Mouse (Mus musculus) adrenal gland, adult (tissue): Measurements from ENCODE around the gene Pcbd2.
"Not testable (repeated sequence)": the region's sequence is repeated elsewhere in the genome, so short reads cannot be mapped to it uniquely, and the experiment has no call there.

Experiments used
- DNase-seq, 2 experiments: peaks; one replicate each; pipeline ENCODE4 v3.0.0; 2022 to 2023; ENCODE audit warnings: low spot score in 1 of 2; ENCODE audit not compliant: inconsistent age in 2 of 2

Gene Pcbd2

DNA sequence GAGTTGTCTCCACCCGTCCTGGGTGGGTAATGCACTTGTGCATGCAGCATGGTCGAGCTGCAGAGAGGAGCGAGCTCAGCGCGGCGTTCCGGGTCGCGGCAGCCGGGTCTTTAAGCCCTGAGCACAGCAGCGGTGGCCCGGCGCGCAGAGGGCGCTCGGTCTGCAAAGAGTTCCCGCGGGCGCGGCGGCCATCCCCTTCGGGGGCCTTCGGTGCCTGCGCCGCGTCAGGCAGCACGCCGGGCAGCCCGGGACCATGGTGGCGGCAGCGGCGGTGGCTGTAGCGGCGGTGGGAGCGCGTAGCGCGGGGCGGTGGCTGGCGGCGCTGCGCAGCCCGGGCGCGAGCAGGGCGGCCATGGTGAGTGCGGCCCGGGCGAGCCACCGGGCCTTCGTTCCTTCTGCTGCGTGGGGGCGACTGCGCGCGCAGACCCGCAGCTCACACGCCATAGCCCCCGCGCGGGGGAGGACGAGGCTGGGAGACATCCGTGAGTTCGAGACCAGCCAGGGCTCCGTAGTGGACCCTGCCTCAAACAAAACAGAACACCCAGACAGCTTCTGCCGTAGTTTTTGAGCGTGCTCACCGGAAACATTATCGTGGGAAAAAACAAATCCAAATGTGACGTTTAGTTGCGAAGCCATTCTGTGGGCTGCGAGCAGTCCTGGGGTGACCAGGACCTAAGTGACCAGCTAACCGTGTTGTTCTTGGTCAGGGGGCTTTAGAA lies at the start of gene Pcbd2:
Pcbd2 (plus strand) TSS at position 249 of the 719 bp plus-strand sequence.
- peak; percentile 92 to 96 for DNase-seq

DNA sequence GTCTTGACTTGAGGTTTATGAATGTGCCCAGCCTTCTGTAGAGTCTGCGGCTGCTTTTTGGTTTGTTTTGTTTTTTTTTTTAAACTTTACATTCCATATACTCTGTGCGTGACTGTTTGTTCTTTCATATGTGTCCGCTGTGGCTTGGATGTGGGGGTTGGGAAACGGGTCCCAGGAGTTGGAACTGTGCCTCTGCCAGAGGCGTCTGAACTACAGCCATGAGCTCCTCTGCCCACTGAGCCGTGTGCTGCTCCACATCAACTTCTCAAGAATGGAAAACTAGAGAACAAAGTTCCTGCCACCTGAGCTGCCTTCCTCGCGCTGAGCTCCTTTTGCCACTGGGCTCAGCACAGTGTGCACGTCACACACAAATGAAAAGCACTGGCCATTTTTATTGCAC lies 45.0 kb upstream of the Pcbd2 start:
- DNase-seq = no peak

DNA sequence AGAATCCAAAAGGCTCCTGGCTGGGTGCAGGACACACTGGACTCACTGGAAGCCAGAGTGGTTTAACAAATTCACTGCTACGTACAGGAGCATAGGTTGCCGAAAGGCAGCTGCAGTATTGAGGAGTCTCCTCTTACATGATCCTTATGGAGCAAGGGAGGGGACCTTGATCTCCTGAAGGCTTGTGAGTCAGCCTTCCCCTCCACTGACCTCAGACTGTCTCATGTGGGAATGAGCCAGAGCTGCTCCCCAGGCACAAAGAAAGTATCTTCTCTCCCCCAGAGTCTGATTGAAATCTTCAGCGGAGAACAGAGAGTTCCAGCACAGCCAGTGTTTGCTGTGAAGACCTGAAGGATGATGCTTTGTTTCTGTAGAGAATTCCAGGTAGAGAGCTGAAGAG lies 43.6 kb upstream of the Pcbd2 start:
- DNase-seq = peak; percentile 69 to 81

DNA sequence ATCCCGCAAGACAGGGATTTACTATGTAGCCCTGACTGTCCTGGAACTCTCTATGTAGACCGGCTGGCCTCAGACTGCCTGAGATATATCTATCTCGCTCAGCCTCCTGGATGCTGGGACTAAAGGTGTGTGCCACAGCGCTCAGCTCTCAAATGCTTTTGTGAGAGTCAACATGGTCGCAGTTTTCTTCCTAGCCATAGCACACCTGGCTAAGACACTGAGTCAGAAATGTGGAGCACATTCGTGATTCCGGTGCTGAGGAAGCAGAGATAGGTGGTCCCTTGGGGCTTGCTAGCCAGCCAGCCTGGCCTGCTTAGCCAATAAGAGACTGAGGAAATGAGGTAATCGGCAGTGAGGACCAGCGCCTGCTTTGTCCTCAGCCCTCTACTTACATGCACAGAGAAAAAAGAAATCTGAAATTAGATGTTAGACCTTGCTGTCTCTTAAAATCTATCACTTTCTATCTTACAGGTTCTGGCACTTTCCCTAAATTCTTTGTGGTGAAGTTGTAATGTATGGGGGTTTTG lies 41.0 kb upstream of the Pcbd2 start:
- no peak for DNase-seq

DNA sequence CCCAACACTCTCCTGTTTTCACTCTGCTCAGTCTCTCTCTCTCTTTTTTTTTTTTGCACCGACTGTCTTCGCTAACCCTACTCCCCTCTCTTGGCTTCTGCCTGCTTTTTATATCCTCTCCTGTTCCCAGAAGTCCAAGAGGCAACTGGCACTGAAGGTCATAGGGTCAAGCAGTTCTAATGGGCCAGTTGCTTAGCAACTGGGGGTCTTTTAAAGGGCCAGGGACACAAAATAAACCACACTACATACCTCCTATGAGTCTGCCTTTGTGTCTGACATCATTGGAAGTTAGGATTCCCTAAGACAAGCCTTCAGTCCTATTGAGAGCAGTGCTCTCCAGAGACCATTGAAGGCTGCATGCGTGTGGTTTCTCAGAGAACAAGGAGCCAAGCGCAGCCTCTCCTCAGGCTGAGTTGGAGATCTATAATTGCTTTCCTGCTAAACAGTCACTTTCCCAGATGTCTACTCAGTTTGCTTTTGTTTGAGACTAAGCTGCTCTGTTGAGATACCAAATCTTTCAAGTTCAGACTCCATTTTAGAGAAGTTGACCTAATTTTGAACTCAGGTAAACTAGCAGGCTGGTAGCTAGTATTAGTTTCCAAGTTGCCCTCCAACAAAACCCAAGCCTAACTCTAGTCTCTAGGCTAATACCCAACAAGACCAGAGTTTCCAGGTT lies 39.1 kb upstream of the Pcbd2 start:
- DNase-seq = no peak

DNA sequence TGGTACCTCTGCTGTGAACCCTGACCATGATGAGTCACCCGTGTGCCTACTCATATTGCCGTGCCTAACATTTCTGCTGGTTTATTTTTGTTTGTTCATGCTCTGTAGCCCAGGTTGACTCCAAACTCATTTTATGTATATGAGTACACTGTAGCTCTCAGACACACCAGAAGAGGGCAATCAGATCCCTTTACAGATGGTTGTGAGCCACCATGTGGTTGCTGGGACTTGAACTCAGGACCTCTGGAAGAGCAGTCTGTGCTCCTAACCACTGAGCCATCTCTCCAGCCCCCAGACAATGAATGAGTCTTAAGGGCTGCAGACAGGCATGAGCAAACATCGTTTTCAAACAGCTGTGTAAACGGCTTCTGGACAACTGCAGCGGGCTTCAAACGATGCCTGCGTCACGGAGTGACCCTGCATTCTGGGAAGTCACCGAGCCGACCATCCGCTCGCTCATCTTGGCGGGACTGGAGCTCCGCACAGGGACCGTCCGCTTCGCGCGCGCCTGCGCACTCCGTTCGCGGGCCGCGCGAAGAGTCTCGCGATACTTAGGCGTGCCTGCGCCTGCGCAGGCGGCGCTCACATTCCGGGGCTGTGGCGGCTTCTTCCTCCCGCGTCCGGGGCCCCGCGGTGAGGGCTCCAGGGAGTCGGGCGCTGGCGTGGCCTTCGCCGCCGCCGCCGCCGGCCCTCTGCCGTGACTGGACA lies 34.5 kb upstream of the Pcbd2 start, which contains the start of gene B230219D22Rik:
B230219D22Rik (plus strand) TSS at position 590 of the 708 bp plus-strand sequence.
- DNase-seq = peak; percentile 94 to 97

DNA sequence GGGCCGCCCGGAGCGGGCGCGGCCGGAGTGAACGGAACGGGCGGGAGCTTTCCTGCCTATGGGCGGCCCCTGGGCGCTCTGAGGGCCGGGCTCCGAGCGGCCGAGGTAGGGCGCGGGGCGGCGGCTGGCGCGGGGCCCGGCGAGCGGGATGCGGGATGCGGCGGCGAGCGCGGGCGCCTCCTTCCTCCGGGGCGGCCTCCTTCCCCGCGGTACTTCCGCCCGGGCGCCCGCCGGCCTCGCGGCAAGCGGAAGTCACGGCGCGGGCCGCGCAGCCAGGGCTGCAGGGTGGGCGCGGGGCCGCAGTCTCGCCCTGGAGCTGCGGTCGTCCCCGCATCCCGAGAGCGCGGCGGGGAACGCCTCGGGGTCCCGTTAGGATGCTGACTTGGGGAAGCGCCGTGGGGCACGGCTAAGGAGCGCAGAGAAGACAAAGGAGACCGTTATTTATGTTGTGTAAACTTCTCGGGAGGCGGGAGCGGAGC lies 33.9 kb upstream of the Pcbd2 start:
- no peak for DNase-seq

DNA sequence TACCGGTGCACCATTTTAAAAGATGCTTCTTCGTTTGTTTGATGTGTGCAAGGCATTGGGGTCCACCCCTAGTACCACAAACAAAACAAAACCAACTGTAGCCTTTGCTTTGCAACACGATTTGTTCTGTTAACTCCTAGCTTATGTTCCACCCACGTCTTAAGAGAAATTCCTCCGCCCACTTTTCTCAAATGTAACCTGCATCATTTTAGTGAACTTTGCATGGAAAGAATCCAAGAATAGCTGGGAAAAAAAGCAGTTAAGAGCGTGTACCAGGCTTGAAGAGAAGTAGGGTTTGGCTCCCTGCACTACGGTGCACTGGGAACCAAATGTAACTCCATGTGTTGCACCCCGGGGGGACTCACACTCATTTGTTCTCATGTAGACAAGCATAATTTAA lies 33.1 kb upstream of the Pcbd2 start:
- DNase-seq = no peak

DNA sequence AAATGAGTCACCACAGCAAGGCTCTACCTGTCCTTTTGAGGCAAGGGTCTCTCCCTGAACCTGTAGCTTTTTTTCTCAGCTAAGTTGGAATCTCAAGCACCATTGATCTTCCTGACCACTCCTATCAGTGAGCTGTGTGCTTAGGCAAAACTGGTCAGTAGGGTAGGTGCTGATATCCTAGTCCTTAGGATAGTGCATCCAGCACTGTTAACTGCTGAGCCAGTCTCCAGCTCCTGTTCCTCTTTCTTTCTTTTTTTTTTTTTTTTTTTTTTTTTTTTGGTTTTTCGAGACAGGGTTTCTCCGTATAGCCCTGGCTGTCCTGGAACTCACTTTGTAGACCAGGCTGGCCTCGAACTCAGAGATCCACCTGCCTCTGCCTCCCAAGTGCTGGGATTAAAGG lies 31.2 kb upstream of the Pcbd2 start:
- not testable (repeated sequence) for DNase-seq

DNA sequence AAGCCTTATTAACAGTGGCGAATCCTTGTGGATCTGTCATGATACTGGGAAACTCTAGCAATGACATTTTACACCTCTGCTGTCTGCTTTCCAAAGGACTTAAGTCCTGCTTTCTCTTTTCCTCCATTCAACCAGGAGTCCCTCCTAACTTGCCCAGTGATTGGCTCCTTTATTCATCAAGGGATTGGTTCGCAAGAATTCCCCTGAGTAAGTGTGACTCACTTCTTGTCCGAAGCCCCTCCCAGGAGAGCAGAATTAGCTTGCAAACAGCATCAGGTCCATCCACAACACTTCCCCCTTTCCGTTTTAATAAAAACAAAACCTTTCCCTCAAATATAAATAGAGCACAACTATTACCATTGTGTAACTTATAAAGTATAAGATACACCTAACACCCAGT lies 22.9 kb upstream of the Pcbd2 start:
- no peak for DNase-seq

DNA sequence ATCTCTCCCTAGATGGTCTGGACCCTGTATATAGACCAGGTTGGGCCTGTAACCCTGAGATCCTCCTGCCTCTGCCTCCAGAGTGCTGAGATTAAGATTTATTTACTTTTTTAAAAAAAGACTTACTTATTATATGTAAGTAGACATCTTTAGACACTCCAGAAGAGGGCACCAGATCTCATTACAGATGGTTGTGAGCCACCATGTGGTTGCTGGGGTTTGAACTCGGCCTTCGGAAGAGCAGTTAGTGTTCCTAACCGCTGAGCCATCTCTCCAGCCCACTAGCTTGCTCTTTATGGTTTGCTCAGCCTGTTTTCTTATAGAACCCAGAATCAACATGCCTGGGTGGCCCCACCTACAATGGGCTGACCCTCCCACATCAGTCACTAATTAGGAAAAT lies 14.3 kb upstream of the Pcbd2 start:
- no peak for DNase-seq

DNA sequence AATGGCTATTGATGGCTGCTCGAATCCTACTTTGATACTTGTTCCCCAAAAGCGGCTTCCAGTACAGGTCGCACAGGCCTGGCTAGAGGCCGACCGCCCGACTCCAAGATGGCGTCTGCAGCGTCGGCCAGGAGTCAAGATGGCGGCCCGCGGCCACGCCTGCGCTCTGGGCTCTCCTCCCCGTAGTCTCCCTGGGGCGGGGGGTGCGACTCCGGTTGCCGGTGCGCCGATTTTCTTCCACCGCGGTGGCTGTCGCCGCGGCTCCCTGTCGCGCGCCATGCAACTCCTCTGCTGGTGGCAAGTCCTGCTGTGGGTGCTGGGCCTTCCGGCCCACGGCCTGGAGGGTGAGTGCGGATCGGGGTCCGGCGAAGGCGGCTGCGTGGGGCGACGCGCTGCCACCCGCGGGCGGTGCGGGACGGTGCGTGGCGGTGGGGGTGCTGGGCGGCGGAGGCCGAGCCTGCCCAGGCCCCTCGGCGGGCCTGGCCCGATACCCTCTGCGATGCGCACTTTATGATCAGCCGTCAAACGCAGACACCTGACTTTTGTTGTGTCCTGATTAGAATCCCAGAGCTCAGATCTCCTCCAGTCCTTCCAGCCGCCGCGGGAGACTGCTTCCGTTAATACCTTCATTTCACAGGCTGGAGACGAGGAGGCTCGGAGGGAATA lies 12.5 kb upstream of the Pcbd2 start, which contains the start of gene Txndc15:
Txndc15 (plus strand) TSS at position 150 of the 666 bp plus-strand sequence.
- DNase-seq = peak; percentile 91 to 98

DNA sequence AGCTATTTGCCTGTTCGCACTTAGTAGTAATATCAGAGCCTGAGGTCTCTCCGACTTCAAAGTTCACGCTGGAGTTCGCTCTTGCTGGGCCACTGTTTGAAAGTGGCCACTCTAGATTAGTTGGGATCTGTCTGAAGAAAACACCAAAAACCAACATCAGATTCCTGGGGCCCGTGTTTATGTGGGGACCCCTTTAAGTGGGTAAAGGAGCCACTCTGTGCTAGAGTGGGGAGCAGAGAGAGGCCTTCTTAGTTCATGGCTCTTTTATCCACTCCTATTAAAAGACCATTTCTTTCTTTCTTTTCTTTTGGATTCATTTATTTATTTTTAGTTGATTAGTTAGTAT lies 12.0 kb upstream of the Pcbd2 start:
- no peak for DNase-seq

DNA sequence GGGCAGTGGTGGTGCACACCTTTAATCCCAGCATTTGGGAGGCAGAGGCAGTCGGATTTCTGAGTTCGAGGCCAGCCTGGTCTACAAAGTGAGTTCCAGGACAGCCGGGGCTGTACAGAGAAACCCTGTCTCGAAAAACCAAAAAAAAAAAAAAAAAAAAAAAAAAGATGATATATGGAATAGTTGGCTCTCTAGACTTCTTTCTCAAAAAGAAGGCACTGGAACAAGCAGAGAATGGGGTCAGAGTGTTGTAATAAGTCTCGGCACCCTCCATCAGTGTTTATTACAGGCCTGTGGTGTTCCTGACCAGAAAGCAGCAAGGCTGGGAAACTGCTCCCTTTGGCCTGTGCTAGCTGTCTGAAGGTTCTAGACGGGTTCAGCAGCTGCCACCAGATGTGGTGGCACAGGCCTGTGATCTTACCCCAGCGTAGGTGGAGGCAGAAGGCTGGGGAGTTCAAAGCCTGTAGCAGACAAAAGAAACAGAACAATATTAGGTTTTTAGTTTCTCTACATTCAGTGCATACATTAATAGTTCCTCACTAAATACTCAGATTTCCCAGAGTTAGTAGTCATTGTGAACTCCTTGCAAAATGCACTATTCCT lies 11.2 kb upstream of the Pcbd2 start:
- DNase-seq = no peak

DNA sequence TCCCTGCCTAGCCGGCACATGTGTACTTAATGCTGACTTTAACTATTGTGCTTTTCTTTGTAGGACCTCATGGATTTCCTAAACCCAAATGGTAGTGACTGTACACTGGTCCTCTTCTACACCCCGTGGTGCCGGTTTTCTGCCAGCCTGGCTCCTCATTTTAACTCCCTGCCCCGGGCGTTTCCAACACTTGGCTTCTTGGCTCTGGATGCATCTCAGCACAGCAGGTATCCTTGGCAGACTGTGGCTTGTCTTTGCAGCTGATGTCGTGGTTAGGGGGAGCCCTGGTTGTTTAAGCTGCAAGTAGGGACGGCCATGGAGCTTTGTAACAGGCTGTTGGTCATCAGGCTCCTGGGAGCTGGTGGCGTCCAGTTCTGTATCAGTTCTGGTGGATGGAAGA lies 5.7 kb upstream of the Pcbd2 start:
- no peak for DNase-seq

DNA sequence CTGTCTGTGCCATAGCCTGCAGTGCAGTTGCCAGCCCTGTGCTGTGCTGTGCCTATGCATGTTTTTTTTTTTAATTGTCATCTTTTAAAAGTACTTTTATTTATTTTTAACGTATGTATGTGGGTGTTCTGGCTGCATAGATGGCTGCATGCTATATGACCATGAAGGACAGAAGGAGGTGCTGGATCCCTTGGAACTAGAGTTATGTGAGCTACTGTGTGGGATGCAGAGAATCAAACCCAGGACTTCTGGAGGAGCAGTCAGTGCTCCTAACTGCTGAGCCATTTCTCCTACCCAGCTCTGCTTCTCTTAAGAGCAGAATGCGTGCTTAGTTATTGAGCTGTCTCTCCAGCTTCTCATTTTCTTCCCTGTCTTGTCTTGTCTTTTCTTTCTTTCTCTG lies 5.2 kb upstream of the Pcbd2 start:
- DNase-seq = no peak

DNA sequence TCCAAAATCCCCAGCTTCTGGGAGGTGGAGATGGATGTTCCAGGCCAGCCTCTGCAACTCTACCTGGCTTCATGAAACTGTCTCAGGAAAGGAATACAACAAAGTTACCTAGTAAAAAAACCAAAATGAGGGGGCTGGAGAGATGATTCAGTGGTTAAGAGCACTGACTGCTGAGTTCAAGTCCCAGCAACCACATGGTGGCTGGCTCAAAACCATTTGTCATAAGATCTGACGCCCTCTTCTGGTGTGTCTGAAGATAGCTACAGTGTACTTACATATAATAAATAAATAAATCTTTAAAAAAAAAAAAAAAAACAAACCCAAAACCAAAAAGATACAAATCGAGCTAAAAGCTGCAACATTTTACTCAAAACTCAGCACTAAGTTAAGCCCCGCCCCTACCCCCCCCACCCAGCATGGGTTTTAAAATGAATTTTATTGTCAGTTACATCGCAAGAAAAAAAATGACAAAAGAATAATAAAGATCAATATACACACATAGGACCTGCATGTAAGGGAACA lies 509 bp upstream of the Pcbd2 start:
- peak in 1 of 2 experiments; percentile 59 for DNase-seq

DNA sequence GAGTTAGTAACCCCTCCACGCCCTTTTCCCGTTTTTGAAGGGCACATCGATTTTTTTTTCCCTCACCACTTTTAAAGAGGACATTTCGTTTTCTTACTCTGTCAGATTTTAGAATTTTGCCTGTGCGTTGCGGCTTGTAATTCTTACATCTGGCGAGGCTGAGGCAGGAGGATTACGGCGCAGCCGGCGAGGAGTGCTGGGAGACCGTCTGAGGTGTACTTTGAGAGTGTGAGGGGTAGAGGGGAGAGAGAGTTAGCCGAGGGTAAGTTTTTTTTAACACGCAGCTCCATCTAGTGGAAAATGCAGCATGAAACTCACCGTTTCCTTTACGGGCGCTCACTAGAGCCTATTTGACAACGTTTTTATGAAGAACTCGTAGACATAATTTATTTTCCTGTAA lies 671 bp downstream of the Pcbd2 start:
- DNase-seq = peak; percentile 66 to 90

DNA sequence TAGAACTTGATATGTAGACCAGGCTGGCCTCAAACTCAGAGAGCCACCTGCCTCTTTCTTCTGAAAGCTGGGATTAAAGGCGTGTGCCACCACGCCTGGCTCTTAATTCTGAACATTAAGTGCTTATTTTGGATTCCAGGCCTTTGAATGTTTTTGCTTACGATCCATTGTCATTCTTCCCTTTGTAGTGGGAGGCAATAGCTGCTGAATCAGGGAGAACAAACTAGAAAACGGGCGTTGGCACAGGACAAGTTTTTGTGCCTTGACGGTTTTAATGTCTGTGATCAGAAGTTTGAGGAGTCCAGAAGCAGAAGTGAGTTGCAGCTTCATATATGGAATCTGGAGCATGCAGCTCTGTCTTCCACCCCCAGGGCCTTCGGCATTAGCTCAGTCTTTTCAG lies 3.5 kb downstream of the Pcbd2 start:
- no peak for DNase-seq

DNA sequence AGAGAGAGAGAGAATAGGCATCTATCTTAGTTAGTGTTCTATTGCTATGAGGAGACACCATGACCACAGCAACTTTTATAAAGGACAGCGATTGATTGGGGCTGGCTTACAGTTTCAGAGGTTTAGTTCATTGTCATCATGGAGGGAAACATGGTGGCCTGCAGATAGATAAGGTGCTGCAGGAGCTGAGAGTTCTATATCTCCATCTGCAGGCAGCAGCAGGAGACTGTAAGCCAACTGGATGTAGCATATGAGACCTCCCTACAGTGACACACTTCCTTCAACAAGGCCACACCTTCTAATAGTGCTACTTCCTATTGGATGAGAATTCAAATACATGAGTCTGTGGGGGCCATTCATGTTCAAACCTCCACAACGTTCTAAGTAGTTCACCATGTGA lies 5.0 kb downstream of the Pcbd2 start:
- no peak for DNase-seq
